Mouse (Mus musculus) lung, embryonic 14.5 days (tissue): Measurements from ENCODE around the gene Nsf. TPM values are rescaled to one million over a fixed set of nuclear protein-coding genes. Genes with fewer than 3 reads are reported as not detected.

Experiments
- ATAC-seq: fragments of 200-750 bp; cut with Nextera tagmentation; 2 replicates; pipeline ENCODE4 v1.8.0; 2017; ENCODE audit warnings: mild to moderate bottlenecking, moderate TSS enrichment, moderate library complexity; ENCODE audit not compliant: insufficient read depth
- DNase-seq: peaks from one replicate; pipeline ENCODE4 v3.0.0-alpha.2; 2015
- H3K27ac ChIP-seq: fragments of 300-500 bp; sonication (generic); 2 replicates; pipeline ENCODE4 v1.5.1; 2014; ENCODE audit warnings: low read depth, mild to moderate bottlenecking, moderate library complexity
- H3K27me3 ChIP-seq: fragments of 300-500 bp; sonication (generic); 2 replicates; pipeline ENCODE4 v1.6.1; 2014; ENCODE audit warnings: low read length, control low read depth; ENCODE audit not compliant: insufficient read depth
- H3K36me3 ChIP-seq: fragments of 300-500 bp; sonication (generic); 2 replicates; pipeline ENCODE4 v1.6.1; 2014; ENCODE audit warnings: control low read depth; ENCODE audit not compliant: insufficient read depth
- H3K4me1 ChIP-seq: fragments of 300-500 bp; sonication (generic); 2 replicates; pipeline ENCODE4 v1.6.1; 2014; ENCODE audit warnings: antibody characterized with exemption, control low read depth; ENCODE audit not compliant: insufficient read depth
- H3K4me2 ChIP-seq: fragments of 300-500 bp; sonication (generic); 2 replicates; pipeline ENCODE4 v1.6.1; 2014; ENCODE audit warnings: mild to moderate bottlenecking
- H3K4me3 ChIP-seq: fragments of 300-500 bp; sonication (generic); 2 replicates; pipeline ENCODE4 v1.5.1; 2014; ENCODE audit warnings: low read depth, low read length
- H3K9ac ChIP-seq: fragments of 300-500 bp; sonication (generic); 2 replicates; pipeline ENCODE4 v1.6.1; 2014
- H3K9me3 ChIP-seq: fragments of 300-500 bp; sonication (generic); 2 replicates; pipeline ENCODE4 v1.6.1; 2016; ENCODE audit warnings: low read depth, low read length, control low read depth
- CTCF ChIP-seq: IDR thresholded peaks from 2 replicates; pipeline ENCODE4 v1.5.1; 2016; ENCODE audit warnings: antibody characterized with exemption, low read depth
- WGBS: fragments of 180-500 bp; shearing (Covaris S2); extraction: QIAGEN DNeasy Blood & Tissue Kit; methylation state at CpG from one replicate; pipeline ENCODE4 v1.1.7; 2014; 5-methylcytosine and 5-hydroxymethylcytosine counted together
- polyA plus RNA-seq: library from polyadenylated mRNA; unstranded; fragments of >200 nt; fragmentation: Nextera tagmentation; extraction: Ambion mirVana; gene quantifications from 2 replicates; pipeline ENCODE4 v1.2.1, GENCODE M21; 2014

Nsf gene
- polyA plus RNA-seq, 1 experiment from 2014 or later = 50.1 TPM

GRCm38 (mm10) chr11:103780152-103780551 lies 173.7 kb downstream of the Nsf start:
- peaks cover 18% of the 10 kb centered on the region for H3K27me3 ChIP-seq

GRCm38 (mm10) chr11:103774228-103774530 lies 179.7 kb downstream of the Nsf start:
- no peak overlapping the region for H3K27ac ChIP-seq
- H3K9ac ChIP-seq = no peak overlapping the region
- H3K9me3 ChIP-seq = no peaks in the 10 kb centered on the region
- DNase-seq (no peak), ATAC-seq (no peak)
- H3K27me3 ChIP-seq = peaks cover 77% of the 10 kb centered on the region
- peak overlapping the region; percentile 25 for H3K4me3 ChIP-seq
- no peaks in the 10 kb centered on the region for H3K4me1 ChIP-seq
- 1% methylated on average over 19 of the region's 19 CpGs for WGBS
- no peak for TF ChIP-seq CTCF
- no peaks in the 10 kb centered on the region for H3K36me3 ChIP-seq
- H3K4me2 ChIP-seq = peak overlapping the region; percentile 48

More at GRCm38 (mm10) chr11:103780152-103780551, 173.7 kb downstream of the Nsf start:
- no peak overlapping the region for H3K9ac ChIP-seq
- H3K27ac ChIP-seq = no peak overlapping the region
- no peaks in the 10 kb centered on the region for H3K9me3 ChIP-seq
- no peak overlapping the region for H3K4me3 ChIP-seq
- no peaks in the 10 kb centered on the region for H3K36me3 ChIP-seq
- no peak for TF ChIP-seq CTCF
- ATAC-seq = no peak
- no peak for DNase-seq
- 57% methylated on average over 9 of the region's 9 CpGs for WGBS
- no peaks in the 10 kb centered on the region for H3K4me1 ChIP-seq
- no peak overlapping the region for H3K4me2 ChIP-seq

GRCm38 (mm10) chr11:103773387-103774227 lies 180.2 kb downstream of the Nsf start, which contains the start of gene Wnt3:
Gene Wnt3 (plus strand): TSS chr11:103774150.
- WGBS = under 1% methylated on average over 60 of the region's 60 CpGs
- TF ChIP-seq CTCF = no peak

GRCm38 (mm10) chr11:103772505-103773386 lies 181.1 kb downstream of the Nsf start:
- no peak for DNase-seq
- Histone ChIP-seq H3K4me2 (peak overlapping the region; percentile 48; the same call in 1 of the 2 replicates), H3K4me1 (no peaks in the 10 kb centered on the region), H3K4me3 (no peak overlapping the region; the same call in 1 of the 2 replicates), H3K27ac (no peak overlapping the region), H3K36me3 (no peaks in the 10 kb centered on the region), H3K27me3 (peaks cover 77% of the 10 kb centered on the region), H3K9ac (no peak overlapping the region), H3K9me3 (no peaks in the 10 kb centered on the region)
- TF ChIP-seq CTCF = no peak
- 2% methylated on average over 23 of the region's 23 CpGs for WGBS
- ATAC-seq = no peak

More at GRCm38 (mm10) chr11:103773387-103774227, 180.2 kb downstream of the Nsf start, which contains the start of gene Wnt3:
- peaks cover 78% of the 10 kb centered on the region for H3K27me3 ChIP-seq
- H3K4me1 ChIP-seq = no peaks in the 10 kb centered on the region
- peak within 1 kb of the TSS; percentile 25 for H3K4me3 ChIP-seq
- H3K4me2 ChIP-seq = peak within 1 kb of the TSS; percentile 48
- no peak within 1 kb of the TSS for H3K9ac ChIP-seq
- no peaks in the 10 kb centered on the region for H3K9me3 ChIP-seq
- DNase-seq = peak; percentile 32
- H3K36me3 ChIP-seq = no peaks in the 10 kb centered on the region
- no peak within 1 kb of the TSS for H3K27ac ChIP-seq
- no peak for ATAC-seq

Other genes starting within 250 kb of the Nsf start
- gene Wnt9b, start 204.2 kb downstream of the Nsf start, polyA plus RNA-seq = not detected in 2 replicates
- 0.18 TPM in 2 replicates for gene Wnt3, start 179.9 kb downstream of the Nsf start, polyA plus RNA-seq
- gene Arf2, start 12.7 kb upstream of the Nsf start, polyA plus RNA-seq = 66.5 and 70.4 TPM in 2 replicates
- gene Crhr1, start 178.8 kb upstream of the Nsf start, polyA plus RNA-seq = not detected in 2 replicates
- gene Sppl2c, start 232.3 kb upstream of the Nsf start, polyA plus RNA-seq = not detected in 2 replicates